Mouse (Mus musculus): Measurements from ENCODE around the gene Tmx2. TPM values are rescaled to one million over a fixed set of nuclear protein-coding genes. Genes with fewer than 3 reads are reported as not detected.

Gene Tmx2
- total RNA-seq, 1 experiment from 2014 or later, result 48.9 TPM

DNA sequence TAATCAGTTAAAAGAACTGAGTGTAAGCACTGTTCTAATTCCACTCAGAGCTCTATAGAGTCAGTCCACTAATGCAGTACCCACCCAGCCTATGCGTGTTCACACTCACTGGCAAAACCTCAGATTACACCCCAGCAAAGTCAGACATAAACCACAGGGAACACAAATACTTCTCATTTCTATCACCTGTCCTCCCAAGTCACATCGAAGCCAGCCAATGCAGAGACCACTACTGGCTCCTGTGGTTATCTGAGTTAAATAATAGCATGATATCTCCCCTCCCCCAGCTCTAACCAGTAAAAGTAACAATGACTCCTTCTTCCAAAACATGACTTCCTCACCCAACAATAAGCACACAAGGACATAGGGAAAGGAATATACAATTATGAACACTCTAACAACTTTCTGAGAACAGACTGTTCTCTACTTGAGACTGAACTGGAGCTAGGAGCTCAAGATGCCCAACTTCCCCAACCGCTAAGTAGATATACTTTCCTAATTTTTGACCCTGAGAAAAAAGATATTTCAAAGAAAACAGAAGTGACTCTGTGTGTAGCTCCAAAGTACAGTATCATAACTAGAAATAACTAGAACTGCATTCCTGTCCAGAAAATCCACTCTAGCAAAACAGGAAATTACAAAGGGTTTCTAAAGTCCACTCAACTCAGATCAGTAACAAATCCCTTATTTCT lies 55.4 kb downstream of the Tmx2 start:
- ATAC-seq (replicated peaks in 1 of 2; ENCODE audit: insufficient read depth in 1 of 2, low FRiP score in 2 of 2, low TSS enrichment in 1 of 2, low read depth in 1 of 2, poor library complexity in 2 of 2, severe bottlenecking in 2 of 2), result peak; percentile 43 to 46

DNA sequence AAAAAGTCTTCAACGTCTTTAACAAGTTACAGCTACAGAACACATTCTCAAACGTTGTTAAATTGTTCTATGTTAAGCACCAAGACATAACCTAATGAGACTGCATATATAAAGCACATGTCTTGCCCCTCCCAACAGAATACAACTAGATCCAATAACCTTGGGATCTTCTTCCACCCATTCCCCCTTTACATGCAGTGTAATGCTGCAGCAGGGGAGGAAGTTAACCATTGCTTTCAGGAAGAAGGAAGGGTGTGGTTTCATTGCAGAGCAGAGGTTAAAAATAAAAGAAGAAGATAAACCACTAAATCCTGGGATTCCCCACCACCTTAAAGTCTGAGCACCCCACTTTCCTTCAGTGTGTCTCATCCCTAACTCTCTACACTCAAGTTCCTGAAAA lies 56.3 kb downstream of the Tmx2 start:
- ATAC-seq (replicated peaks in 1 of 2; ENCODE audit: insufficient read depth in 1 of 2, low FRiP score in 2 of 2, low TSS enrichment in 1 of 2, low read depth in 1 of 2, poor library complexity in 2 of 2, severe bottlenecking in 2 of 2), result peak; percentile 8 to 17; a peak in 1 of 4 replicates

Other genes with a start within 250 kb of the Tmx2 start
- 44.3 and 63.1 TPM in 2 replicates for gene Tfpi, start 202.4 kb downstream of the Tmx2 start, total RNA-seq (2017)
- 24.5 and 32.2 TPM in 2 replicates for gene Ctnnd1, start 28.4 kb downstream of the Tmx2 start, total RNA-seq (2017)
- gene Btbd18, start 20.1 kb downstream of the Tmx2 start, total RNA-seq (2017), result 0.13 TPM in 1 of 2 replicates, not detected in the other
- 81.5 and 84.4 TPM in 2 replicates for gene Selenoh, start 8.4 kb downstream of the Tmx2 start, total RNA-seq (2017)
- not detected in 2 replicates for gene Gm28635, start 1.1 kb downstream of the Tmx2 start, total RNA-seq (2017)
- 25.0 and 28.6 TPM in 2 replicates for gene Med19, start 738 bp downstream of the Tmx2 start, total RNA-seq (2017)
- gene Zdhhc5, start 36.0 kb upstream of the Tmx2 start, total RNA-seq (2017), result 30.1 and 33.2 TPM in 2 replicates
- 37.4 and 38.4 TPM in 2 replicates for gene Clp1, start 48.2 kb upstream of the Tmx2 start, total RNA-seq (2017)
- 0.25 and 0.50 TPM in 2 replicates for gene Ypel4, start 54.9 kb upstream of the Tmx2 start, total RNA-seq (2017)
- 2.0 TPM in 1 of 2 replicates, not detected in the other for gene Gm19426, start 64.5 kb upstream of the Tmx2 start, total RNA-seq (2017)
- 0.63 TPM in 1 of 2 replicates, not detected in the other for gene Serping1, start 96.3 kb upstream of the Tmx2 start, total RNA-seq (2017)
- gene Ube2l6, start 119.7 kb upstream of the Tmx2 start, total RNA-seq (2017), result 39.4 and 43.4 TPM in 2 replicates
- gene Smtnl1, start 143.5 kb upstream of the Tmx2 start, total RNA-seq (2017), result 1.1 TPM in 2 replicates
- gene Timm10, start 147.9 kb upstream of the Tmx2 start, total RNA-seq (2017), result 20.7 and 27.7 TPM in 2 replicates
- gene Slc43a1, start 159.7 kb upstream of the Tmx2 start, total RNA-seq (2017), result 16.4 and 23.5 TPM in 2 replicates
- gene Rtn4rl2, start 207.6 kb upstream of the Tmx2 start, total RNA-seq (2017), result not detected in 2 replicates